Mouse (Mus musculus) embryonic fibroblast, embryonic 13.5 days (primary cell): ENCODE results near the gene Dner. TPM values are rescaled to one million over a fixed set of nuclear protein-coding genes. Genes with fewer than 3 reads are reported as not detected.

Source experiments
- H3K27ac ChIP-seq: 2 replicates; pipeline ENCODE4 v1.5.1; 2012; ENCODE audit warnings: low read length, control low read depth, inconsistent platforms; ENCODE audit not compliant: insufficient read depth
- H3K4me1 ChIP-seq: 2 replicates; pipeline ENCODE4 v1.6.1; 2011; ENCODE audit warnings: low read length; ENCODE audit not compliant: control insufficient read depth, insufficient read depth
- H3K4me3 ChIP-seq: 2 replicates; pipeline ENCODE4 v1.5.1; 2011; ENCODE audit warnings: mild to moderate bottlenecking, control low read depth, low read length; ENCODE audit not compliant: insufficient read depth
- CTCF ChIP-seq: IDR thresholded peaks from 2 replicates; pipeline ENCODE4 v1.5.1; 2011; ENCODE audit warnings: mild to moderate bottlenecking, control low read depth, low read length, moderate library complexity, borderline replicate concordance; ENCODE audit not compliant: insufficient read depth
- POLR2A ChIP-seq: IDR thresholded peaks from 2 replicates; pipeline ENCODE4 v1.6.1; 2011; ENCODE audit warnings: low read depth, mild to moderate bottlenecking, control low read depth, low read length, moderate library complexity
- polyA plus RNA-seq: library from polyadenylated mRNA; stranded (reverse); fragments of >200 nt; gene quantifications from 2 replicates; pipeline ENCODE4 v1.2.4, GENCODE M21; 2011; ENCODE audit warnings: low read depth; ENCODE audit not compliant: missing spikeins, insufficient read length

Dner gene
- polyA plus RNA-seq, 1 experiment: 1.4 TPM

DNA sequence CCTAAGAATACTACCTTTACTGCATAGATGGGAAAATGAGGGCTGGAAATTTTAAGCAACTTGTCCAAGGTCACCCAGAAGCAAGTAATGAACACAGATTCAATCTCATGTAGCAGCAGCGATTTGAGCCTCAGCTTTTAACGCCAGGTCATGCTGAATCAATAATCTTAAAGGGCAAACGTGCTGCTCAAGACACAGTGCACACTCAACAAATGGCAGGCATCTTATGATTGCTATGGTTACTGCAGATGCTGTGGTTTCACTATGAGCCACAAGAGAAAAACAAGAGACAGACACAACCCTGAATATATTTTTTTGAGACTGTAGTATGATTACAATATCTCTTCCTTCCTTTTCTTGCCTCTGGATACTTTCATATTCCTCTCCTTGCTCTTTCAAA is 228.4 kb downstream of the Dner start:
- Histone ChIP-seq H3K4me3 (no peak overlapping the region), H3K4me1 (no peaks in the 10 kb centered on the region), H3K27ac (no peak overlapping the region)
- TF ChIP-seq POLR2A: no peak
- no peak for TF ChIP-seq CTCF

DNA sequence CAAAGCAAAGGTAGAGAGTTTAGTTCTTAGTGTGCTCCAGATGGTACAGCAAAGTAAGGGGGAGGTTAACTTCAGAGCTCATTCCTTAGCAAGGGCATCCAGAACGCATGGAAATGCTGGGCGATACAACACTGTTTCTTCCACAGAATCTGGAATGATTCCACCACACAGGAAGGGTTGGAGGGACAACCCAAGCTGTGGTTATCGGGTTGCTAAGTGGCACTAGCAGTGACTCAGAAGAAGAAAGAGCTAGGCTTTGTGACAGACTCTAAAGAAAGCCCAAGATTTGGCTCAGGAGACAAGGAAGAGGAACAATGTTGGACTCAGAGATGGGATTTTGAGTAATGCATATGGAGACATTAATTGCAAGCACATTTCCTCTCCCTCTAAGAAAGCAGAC is 231.3 kb downstream of the Dner start:
- H3K4me1 ChIP-seq: no peaks in the 10 kb centered on the region
- H3K27ac ChIP-seq: no peak overlapping the region
- TF ChIP-seq POLR2A (no peak), CTCF (no peak)
- H3K4me3 ChIP-seq: no peak overlapping the region

DNA sequence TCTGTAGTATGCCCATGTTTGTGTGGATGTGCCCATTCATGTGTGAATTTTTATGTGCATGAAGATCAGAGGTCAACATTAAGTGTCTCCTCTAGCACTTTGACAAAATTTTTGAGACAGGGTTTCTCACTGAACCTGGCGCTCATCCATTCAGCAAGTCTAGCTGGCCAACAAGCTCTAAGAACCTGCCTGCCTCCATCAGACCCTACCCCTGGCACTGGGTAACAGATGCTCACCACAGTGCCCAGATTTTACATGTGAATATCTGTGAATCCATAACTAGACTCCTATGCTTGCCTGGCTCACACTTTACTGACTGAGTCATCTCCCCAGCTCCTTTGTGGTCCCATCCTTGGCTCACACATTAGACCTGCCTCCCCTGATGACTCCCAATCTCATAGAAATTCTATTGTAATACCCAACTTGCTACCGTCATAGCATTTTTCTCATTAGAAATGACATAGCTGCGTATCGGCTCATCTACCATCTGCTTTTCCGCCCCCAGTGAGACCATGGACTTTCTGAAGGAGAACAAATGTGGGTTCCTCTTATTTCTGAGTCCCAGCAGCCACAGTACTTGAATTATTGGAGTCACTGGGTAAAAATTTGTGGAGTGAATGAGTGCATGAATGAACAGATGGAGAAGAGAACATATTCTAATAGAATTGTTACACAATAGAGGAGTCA is 231.9 kb downstream of the Dner start:
- H3K4me3 ChIP-seq: no peak overlapping the region
- H3K4me1 ChIP-seq: no peaks in the 10 kb centered on the region
- TF ChIP-seq POLR2A: no peak
- no peak for TF ChIP-seq CTCF
- no peak overlapping the region for H3K27ac ChIP-seq

DNA sequence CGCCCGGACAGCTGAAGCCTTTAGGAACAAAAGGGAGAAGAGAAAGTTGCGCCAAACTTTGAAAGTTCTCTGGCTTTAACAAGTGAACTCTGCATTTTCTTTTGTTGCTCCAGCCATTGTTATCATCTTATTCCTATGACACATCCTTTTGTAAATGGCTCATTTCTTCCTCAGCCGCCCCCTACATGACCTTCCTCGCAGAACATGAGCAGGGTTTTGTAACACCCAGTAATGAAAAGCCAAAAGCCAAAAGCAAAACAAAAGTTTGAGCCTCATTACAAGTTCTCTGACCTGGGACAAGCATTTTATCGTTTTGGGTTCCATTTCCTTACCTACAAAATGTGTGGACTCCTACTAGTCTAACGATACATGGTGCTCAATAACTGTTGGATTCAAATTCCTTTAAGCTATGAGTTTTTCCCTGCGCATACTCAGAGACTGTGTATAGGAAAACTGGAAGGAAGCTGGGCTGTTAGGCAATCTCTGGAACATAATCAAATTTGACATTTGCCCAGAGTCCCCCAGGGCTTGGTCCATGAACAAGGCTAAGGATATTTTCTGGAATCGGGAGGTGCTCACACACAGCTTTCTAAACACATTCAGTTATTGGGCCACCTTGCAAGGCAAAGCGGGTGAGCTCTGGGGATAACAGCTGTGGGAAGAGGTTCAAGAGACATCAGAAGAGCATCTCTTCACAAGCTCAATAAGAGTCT is 246.3 kb downstream of the Dner start:
- Histone ChIP-seq H3K27ac (peak overlapping the region; percentile 29), H3K4me1 (no peaks in the 10 kb centered on the region), H3K4me3 (no peak overlapping the region)
- TF ChIP-seq POLR2A (no peak), CTCF (no peak)

DNA sequence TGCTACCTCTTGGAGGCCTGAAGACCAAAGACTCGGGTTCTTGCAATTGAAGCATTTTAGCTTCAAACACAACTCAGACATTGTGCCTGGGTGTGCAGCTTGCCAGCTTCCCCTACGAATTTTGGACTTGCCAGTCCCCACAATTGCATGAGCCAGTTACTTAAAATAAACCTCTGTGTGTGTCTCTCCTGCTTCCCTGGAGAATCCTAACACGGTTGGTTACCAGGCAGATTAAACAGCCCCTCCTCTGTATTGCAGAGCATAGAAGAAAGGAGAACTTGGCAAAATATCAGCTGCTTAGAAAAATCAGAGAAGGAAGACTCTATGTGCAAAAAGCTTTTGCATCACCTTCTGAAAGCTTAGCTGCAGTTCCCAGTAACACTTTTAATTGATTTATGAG is 252.4 kb downstream of the Dner start:
- Histone ChIP-seq H3K27ac (no peak overlapping the region), H3K4me3 (no peak overlapping the region), H3K4me1 (no peaks in the 10 kb centered on the region)
- TF ChIP-seq CTCF: no peak
- no peak for TF ChIP-seq POLR2A

DNA sequence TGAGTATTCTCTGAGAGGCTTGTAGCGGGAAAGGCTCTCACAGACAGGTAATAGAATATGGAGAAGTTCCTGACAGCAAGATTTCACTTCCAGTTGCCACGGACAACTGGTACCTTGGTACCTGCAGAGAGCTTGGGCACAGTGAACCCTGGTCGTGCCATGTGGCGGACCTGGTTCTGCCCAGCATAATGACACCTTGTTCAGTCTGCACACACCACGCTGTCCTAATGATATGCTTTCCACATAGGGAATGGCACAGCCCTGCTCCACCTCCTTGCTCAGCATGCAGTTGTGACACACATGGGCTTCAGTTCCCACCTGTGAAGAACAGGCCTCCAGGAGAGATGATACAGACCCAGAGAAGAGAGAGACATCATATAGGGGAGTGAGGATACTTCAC is 253.0 kb downstream of the Dner start:
- H3K4me3 ChIP-seq: no peak overlapping the region
- H3K4me1 ChIP-seq: no peaks in the 10 kb centered on the region
- H3K27ac ChIP-seq: no peak overlapping the region
- TF ChIP-seq CTCF: no peak

DNA sequence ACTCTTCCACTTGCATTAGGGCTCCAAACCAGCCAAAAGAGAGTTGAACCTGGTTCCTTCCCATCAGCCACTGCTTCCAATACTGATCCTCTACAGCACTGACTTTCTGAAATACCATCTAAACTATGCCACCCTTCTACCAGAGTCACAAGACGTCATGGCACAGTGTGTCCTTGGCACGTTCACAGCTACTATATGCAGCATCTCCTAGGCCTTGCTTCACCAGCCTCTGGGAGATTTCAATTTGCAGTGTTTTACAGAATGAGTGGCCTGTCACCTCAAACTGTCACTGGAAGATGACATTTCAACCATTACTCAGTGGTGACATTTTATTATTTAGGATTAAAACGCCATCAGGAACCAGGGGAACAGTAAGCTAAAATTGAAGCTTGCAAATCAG is 254.6 kb downstream of the Dner start:
- Histone ChIP-seq H3K4me1 (no peaks in the 10 kb centered on the region), H3K4me3 (no peak overlapping the region), H3K27ac (no peak overlapping the region)
- TF ChIP-seq POLR2A: no peak
- no peak for TF ChIP-seq CTCF

DNA sequence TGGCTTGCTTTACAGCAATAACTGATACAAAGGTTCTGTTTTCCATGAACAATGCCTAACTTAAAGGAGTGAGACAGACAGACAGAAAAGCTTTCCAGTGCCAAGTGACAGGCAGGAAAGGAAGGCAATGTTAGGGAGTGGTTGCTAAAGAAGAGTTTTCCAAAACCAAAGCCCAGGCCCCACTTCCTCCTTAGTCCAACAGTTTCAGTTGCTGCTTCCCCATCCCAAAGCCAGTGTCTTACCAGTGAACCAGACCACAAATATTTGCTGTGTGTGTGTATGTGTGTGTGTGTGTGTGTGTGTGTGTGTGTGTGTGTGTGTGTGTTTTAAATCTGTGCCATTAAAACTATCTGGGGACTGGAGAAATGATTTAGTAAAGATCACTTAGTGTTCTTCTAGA is 258.5 kb downstream of the Dner start:
- TF ChIP-seq POLR2A (no peak), CTCF (no peak)
- no peaks in the 10 kb centered on the region for H3K4me1 ChIP-seq
- no peak overlapping the region for H3K27ac ChIP-seq
- H3K4me3 ChIP-seq: no peak overlapping the region

DNA sequence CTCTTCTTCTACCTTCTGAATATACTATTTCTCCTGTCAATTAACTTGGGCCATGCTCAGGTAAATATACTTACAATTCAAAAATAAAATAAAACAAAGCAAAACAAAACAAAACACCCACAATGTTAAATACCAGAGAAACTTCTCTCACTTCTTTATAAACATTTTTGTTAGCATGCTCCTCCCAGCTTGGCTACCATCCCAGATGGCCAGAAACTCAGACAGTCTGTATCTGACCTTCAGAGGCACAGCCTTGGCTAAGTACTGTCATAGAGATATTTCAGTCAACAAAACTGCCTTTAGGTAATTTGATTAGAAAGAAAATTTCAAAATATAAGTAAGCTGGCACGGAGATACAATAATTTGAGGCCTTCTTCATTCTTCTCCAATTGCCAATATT is 259.7 kb downstream of the Dner start:
- no peak overlapping the region for H3K4me3 ChIP-seq
- no peaks in the 10 kb centered on the region for H3K4me1 ChIP-seq
- TF ChIP-seq POLR2A (no peak), CTCF (no peak)
- no peak overlapping the region for H3K27ac ChIP-seq

DNA sequence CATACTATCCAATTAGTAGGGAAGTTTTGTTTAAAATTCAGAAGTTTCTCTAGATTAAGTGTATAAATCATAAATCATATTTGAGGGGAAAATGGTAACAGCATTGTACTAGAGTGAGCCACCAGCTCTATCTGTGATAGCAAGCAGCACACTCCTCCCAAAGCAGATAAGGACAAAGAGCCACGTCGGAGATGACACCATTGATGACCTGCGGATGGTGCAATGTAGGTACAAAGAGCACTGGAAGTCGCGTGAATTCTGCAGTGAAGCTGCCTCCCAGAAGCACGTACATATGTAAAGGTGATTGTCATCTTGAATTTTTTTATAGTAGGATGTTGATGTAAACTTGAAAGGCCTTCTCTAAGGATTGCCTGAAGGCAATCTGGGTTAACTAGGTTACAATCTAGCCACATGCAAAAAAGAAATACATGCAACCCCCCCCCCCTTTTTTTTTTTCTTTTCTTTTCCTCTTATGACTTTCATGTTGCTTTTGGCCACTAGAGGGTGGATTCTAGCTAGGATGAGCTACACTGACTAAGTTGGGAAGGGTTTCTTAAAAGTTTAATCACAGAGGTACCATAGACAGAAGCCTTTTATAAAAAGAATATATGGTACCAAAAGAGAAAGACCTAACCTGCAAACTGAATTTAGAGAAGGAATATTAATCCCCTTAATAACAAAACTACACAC is 262.6 kb downstream of the Dner start:
- H3K4me1 ChIP-seq: no peaks in the 10 kb centered on the region
- H3K4me3 ChIP-seq: no peak overlapping the region
- TF ChIP-seq CTCF (no peak), POLR2A (no peak)
- no peak overlapping the region for H3K27ac ChIP-seq
